Mouse (Mus musculus) olfactory bulb, adult 2 months (tissue): ENCODE data around the gene Gm45711.

Source experiments
- CTCF ChIP-seq: fragments of 200-500 bp; IDR thresholded peaks from 2 replicates; pipeline ENCODE4 v1.5.1; 2012; ENCODE audit warnings: low read depth, mild to moderate bottlenecking, low read length, moderate library complexity; ENCODE audit not compliant: insufficient read depth
- POLR2A ChIP-seq: fragments of 200-500 bp; IDR thresholded peaks from 2 replicates; pipeline ENCODE4 v1.6.1; 2012; ENCODE audit warnings: mild to moderate bottlenecking, low read depth, low read length, moderate library complexity; ENCODE audit not compliant: insufficient read depth

DNA sequence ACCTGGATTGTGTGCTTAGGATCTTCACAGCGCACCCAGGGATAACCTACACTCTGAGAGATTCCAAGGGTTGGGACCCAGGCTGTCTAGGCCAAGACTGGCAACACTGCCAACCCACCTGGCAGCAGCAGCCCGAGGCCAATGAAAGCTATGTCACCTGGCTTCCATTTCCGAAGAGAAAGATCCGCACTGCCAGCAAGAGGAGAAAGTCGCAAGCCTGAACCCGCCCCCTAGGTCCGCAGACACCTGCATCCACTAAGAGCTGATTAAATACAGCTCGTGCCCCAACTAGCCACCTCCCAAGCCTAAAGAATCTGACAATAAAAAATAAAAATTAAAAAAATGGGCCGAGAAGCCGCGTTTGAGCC is 62.0 kb downstream of the Gm45711 start:
- TF ChIP-seq POLR2A: no peak
- TF ChIP-seq CTCF: no peak
